Mouse (Mus musculus) bone marrow, adult 2 months (tissue): ENCODE measurements around the gene E330009J07Rik. TPM values are rescaled to one million over a fixed set of nuclear protein-coding genes. Genes with fewer than 3 reads are reported as not detected.

ENCODE experiments used
- H3K27ac ChIP-seq: fragments of 200-500 bp; 2 replicates; pipeline ENCODE4 v1.5.1; 2012; ENCODE audit warnings: low read depth, mild to moderate bottlenecking, control low read depth, inconsistent platforms, low read length; ENCODE audit not compliant: control insufficient read depth, poor library complexity, insufficient read depth
- H3K4me1 ChIP-seq: fragments of 200-500 bp; 2 replicates; pipeline ENCODE4 v1.6.1; 2011; ENCODE audit warnings: low read length; ENCODE audit not compliant: control insufficient read depth, insufficient read depth
- H3K4me3 ChIP-seq: fragments of 200-500 bp; replicated peaks from 2 replicates; pipeline ENCODE3; 2011; ENCODE audit warnings: mild to moderate bottlenecking, low read depth, low read length, control low read depth; ENCODE audit not compliant: control insufficient read depth
- CTCF ChIP-seq: fragments of 200-500 bp; IDR thresholded peaks from 2 replicates; pipeline ENCODE4 v1.5.1; 2011; ENCODE audit warnings: low read length, control low read depth; ENCODE audit not compliant: control insufficient read depth, insufficient read depth
- POLR2A ChIP-seq: fragments of 200-500 bp; IDR thresholded peaks from 2 replicates; pipeline ENCODE4 v1.6.1; 2011; ENCODE audit warnings: low read depth, mild to moderate bottlenecking, control low read depth, low read length, borderline replicate concordance; ENCODE audit not compliant: control insufficient read depth
- WGBS: fragments of 180-500 bp; shearing (Covaris S2); methylation state at CpG from one replicate; pipeline ENCODE4 v1.1.7; 2018; 5-methylcytosine and 5-hydroxymethylcytosine counted together
- polyA plus RNA-seq: library from polyadenylated mRNA; stranded (reverse); fragments of >200 nt; gene quantifications from 2 replicates; pipeline ENCODE4 v1.2.4, GENCODE M21; 2011; ENCODE audit warnings: low replicate concordance; ENCODE audit not compliant: missing spikeins, insufficient read depth, insufficient read length

The E330009J07Rik gene
- polyA plus RNA-seq, 1 experiment = 3.8 TPM

- WGBS = 71% methylated on average over 17 of the region's 17 CpGs
- Histone ChIP-seq H3K4me3 (no peak overlapping the region), H3K4me1 (peaks cover 9% of the 10 kb centered on the region), H3K27ac (no peak overlapping the region)
- TF ChIP-seq CTCF = no peak
- TF ChIP-seq POLR2A = no peak
These were observed 3.3 kb downstream of the E330009J07Rik start for GRCm38 (mm10) chr6:40432346-40433275.

GRCm38 (mm10) chr6:40431812-40432211, 4.1 kb downstream of the E330009J07Rik start:
- TF ChIP-seq POLR2A = no peak
- TF ChIP-seq CTCF = no peak
- H3K4me3 ChIP-seq = no peak overlapping the region
- no peak overlapping the region for H3K27ac ChIP-seq
- H3K4me1 ChIP-seq = peaks cover 9% of the 10 kb centered on the region

- Histone ChIP-seq H3K4me3 (no peak overlapping the region), H3K27ac (no peak overlapping the region), H3K4me1 (peaks cover 9% of the 10 kb centered on the region)
- 49% methylated on average over 4 of the region's 4 CpGs for WGBS
- TF ChIP-seq CTCF (no peak), POLR2A (no peak)
These were observed 4.6 kb downstream of the E330009J07Rik start for GRCm38 (mm10) chr6:40431356-40431755.

GRCm38 (mm10) chr6:40430878-40431277, 5.1 kb downstream of the E330009J07Rik start:
- 46% methylated on average over 3 of the region's 3 CpGs for WGBS
- Histone ChIP-seq H3K4me3 (no peak overlapping the region), H3K4me1 (peaks cover 9% of the 10 kb centered on the region), H3K27ac (no peak overlapping the region)
- TF ChIP-seq CTCF = no peak
- no peak for TF ChIP-seq POLR2A

- peaks cover 9% of the 10 kb centered on the region for H3K4me1 ChIP-seq
- H3K4me3 ChIP-seq = no peak overlapping the region
- WGBS = 52% methylated on average over 3 of the region's 3 CpGs
- TF ChIP-seq POLR2A (no peak), CTCF (no peak)
- H3K27ac ChIP-seq = no peak overlapping the region
These were observed 5.7 kb downstream of the E330009J07Rik start for GRCm38 (mm10) chr6:40430251-40430650.

- no peak overlapping the region for H3K27ac ChIP-seq
- 81% methylated on average over 4 of the region's 4 CpGs for WGBS
- H3K4me1 ChIP-seq = peaks cover 9% of the 10 kb centered on the region
- H3K4me3 ChIP-seq = no peak overlapping the region
- TF ChIP-seq CTCF = no peak
- no peak for TF ChIP-seq POLR2A
These were observed 6.4 kb downstream of the E330009J07Rik start for GRCm38 (mm10) chr6:40429521-40429931.

GRCm38 (mm10) chr6:40428696-40429095, 7.2 kb downstream of the E330009J07Rik start:
- H3K4me1 ChIP-seq = peaks cover 8% of the 10 kb centered on the region
- 58% methylated on average over 3 of the region's 3 CpGs for WGBS
- H3K4me3 ChIP-seq = no peak overlapping the region
- no peak overlapping the region for H3K27ac ChIP-seq
- TF ChIP-seq CTCF (no peak), POLR2A (no peak)

- peaks cover 5% of the 10 kb centered on the region for H3K4me1 ChIP-seq
- 80% methylated on average over 7 of the region's 7 CpGs for WGBS
- TF ChIP-seq CTCF = no peak
- no peak for TF ChIP-seq POLR2A
- no peak overlapping the region for H3K27ac ChIP-seq
- no peak overlapping the region for H3K4me3 ChIP-seq
These were observed 8.5 kb downstream of the E330009J07Rik start for GRCm38 (mm10) chr6:40427441-40427840.
